Mouse (Mus musculus) monocyte, adult 2 months (primary cell): ENCODE measurements around the gene Psmd1.

Experiments used
- DNase-seq, 2 experiments: peaks; one replicate each; pipeline ENCODE4 v3.0.0; 2022; ENCODE audit warnings: low spot score in 2 of 2, low read depth in 1 of 2

Gene Psmd1

DNA sequence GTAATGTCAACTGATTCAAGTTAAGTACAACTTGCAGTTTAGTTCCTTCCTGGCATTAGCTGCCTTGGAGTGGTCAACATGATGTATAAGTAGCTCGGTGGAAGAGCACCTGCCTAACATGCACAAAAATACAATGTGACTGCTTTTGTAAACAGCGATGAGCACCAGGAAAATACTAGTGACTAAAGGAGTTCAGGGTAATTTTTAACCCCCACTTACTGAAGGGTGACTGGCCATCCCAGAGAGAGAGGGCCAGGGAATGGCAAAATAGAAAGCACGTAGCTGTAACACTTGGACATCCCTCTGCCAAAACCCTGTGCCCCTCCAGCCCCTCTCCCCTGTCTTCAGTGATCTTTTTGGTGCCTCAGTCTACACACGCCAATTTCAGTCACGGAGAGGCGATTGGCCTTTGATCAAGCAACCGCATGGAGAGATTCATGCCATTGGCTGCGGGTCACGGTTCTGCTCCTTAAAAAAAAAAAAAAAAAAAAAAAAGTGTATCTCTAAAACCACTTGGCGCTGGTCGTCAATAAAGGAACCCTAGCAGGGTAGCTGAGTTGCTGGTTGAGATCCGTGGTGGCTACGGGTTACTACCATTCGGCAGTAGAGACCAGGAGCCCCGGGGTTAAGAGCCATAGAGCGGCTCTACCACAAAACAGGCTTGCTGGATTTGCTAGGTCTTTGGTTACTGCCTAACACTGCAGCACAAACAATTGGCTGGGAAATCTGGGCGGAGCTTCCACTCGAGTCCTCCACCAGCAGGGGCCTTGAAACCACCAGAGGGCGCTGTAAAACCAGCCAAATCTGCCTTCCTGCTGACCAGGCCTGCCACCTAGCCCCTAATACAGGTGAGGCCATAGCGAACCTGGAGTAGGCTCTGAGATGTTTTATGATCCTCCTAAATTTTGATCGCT, 5.1 kb upstream of the Psmd1 start:
- peak; percentile 66 to 82 for DNase-seq

GRCm38 (mm10) chr1:86062523-86062922, 1.7 kb upstream of the Psmd1 start:
- no peak for DNase-seq

DNA sequence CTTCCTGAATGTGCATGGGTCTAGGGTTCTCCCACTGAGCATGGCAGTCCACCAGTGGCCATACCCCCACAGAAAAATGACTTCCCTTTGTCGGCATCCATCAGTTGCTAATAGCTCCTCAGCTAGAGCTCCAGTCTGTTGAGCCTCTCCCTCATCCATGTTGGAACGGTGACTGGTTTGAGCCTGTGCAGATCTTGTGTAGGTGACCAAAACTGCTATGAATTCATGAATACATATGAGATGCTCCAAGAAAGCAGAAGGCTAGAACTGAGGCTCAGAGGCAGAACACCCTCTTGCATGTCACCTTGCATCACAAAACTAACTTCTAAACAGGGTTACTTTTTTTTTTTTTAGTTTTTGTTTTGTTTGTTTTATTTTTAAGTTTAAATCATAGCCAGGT, 12.4 kb downstream of the Psmd1 start:
- no peak for DNase-seq

- no peak for DNase-seq
These were observed 30.2 kb downstream of the Psmd1 start for GRCm38 (mm10) chr1:86094413-86094812.

DNA sequence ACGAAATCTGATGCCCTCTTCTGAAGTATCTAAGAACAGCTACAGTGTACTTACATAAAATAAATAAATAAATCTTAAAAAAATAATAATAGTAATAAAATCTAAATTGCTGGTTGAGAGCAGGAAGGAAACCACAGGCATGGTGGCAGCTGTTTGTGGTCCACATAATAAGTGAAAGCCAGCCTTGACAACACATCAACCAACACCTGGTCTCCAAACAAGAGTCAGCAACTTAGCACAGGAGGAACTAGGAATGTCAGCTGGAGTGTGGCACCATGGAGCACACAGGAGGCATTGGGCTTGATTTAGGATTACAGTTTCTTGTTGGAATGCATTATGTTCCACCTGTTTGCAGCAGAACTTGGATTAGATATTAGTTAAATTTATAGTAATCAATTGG, 40.9 kb downstream of the Psmd1 start:
- no peak for DNase-seq

DNA sequence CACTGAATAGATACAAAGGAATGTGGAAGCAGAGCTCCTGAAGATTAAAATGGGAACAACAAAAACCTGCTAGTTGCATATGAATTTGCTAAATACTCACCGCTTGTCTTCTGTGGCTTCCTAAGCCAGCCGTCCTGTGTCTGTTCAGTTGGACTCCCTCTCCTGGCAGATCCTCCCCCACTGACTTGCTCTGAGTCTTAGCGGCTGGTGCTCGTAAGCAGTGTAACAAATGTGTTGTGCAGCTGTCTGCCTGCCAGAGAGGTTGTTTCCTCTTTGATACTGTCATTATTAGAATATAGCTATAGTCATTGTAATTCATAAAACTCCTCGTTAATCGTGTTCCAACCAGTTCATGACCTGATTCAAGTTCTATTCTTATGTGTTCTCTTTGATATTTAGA, 47.6 kb downstream of the Psmd1 start, which contains the start of gene Htr2b:
TSS of gene Htr2b (minus strand) at position 192 of the 400 bp plus-strand sequence.
- no peak for DNase-seq

DNA sequence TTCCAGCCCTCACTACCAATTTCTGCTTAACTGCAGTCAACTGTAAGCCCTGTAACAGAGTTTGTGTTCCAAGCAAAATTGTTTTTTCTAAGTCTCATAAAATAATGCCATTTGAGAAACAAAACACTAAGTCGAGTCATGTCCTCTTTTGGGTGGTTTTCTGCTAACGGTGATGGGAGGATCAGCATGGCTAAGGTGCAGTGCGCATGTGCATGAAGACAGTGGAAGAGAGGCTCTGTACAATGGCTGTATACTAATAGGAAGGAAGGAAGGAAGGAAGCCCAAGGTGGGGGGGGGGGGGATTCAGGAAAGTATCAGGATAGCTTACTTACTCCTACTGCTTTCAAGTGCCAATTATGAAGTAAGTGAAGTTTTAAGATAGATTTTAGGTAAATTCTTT, 50.0 kb downstream of the Psmd1 start:
- DNase-seq = no peak

DNA sequence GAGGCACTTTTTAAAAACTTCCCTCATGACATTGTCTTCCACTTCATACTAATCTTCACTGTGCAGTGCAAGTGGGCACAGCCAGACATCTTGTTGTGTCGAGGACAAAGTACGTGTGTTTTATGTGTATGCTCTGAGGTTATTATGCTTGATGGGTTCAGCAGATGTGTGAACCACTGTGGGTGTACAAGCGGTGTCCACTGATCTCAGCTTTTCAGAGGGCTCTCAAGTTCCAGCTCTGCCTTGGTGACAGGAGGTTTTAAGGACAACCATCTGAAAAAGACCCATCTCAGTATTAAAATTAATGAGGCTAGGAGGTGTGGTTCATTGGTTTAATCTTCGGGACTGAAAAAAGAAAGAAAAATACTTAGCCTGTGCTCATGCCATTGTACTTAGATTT, 55.4 kb downstream of the Psmd1 start:
- DNase-seq = no peak

GRCm38 (mm10) chr1:86126036-86126435, 61.8 kb downstream of the Psmd1 start:
- DNase-seq = no peak

DNA sequence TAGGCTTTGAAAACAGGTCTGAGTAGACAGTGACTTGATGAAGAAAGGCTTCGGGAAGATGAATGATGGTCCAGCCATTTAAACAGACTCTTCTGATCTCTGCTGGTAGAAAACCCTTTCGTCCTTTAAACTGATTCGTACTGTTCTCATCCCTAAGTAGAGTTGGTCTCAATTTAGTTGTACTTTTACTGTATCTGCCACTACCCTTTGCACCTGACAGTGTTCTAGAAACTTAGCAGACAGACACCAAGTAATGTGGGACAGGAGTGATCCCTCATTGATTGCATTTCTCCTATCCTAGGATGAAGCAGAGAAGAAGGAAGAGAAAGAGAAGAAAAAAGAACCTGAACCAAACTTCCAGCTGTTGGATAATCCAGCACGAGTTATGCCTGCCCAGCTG, 69.2 kb downstream of the Psmd1 start, which contains the start of gene Gm21972:
TSS of gene Gm21972 (plus strand) at position 301 of the 400 bp plus-strand sequence.
- DNase-seq = no peak

- no peak for DNase-seq
These were observed 71.1 kb downstream of the Psmd1 start for GRCm38 (mm10) chr1:86135315-86135714.

- DNase-seq = no peak
These were observed 76.9 kb downstream of the Psmd1 start for GRCm38 (mm10) chr1:86141081-86141480.

DNA sequence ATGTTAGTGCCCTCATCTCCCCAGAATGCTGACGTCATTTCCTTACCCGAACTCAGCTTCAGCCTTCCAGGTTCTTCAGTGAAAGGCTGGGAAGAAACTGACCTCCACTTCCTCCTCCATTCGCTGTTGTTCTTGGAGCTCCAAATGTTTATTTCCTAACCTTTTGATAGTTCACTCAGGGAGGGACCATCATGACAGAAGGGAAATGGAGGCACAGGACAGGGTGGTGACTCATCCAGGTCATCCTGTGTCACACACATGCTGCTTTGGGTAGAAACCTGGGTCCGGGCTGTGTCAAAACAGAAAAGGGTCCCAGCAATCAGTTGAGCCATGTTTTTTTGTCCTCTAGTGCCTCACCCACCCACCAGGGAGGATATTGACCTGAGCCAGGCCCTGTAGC, 79.0 kb downstream of the Psmd1 start:
- DNase-seq = no peak

- no peak for DNase-seq
These were observed 80.1 kb downstream of the Psmd1 start for GRCm38 (mm10) chr1:86144001-86144944.

DNA sequence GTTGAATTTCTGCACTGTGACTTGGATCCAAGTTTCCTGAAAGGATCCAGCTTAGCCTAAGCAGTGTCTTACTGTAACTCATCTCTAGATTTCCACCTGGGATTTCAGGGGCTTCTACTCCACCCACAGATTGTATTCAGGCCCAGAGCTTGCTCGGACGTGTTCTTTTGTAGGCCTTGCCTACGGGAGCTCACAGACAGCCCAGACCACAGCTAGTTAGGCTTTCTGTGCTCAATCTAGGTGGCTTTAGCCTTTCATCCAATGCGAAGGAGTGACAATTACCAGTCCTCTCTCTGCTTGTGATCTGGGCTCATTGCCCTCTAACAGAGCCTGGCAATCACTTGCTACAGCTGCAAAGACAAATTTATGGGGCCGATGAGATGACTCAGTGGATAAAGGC, 82.1 kb downstream of the Psmd1 start:
- DNase-seq = no peak

- DNase-seq = no peak
These were observed 83.4 kb downstream of the Psmd1 start for GRCm38 (mm10) chr1:86147557-86147956.

- DNase-seq = no peak
These were observed 84.0 kb downstream of the Psmd1 start for GRCm38 (mm10) chr1:86148161-86148560.

- no peak for DNase-seq
These were observed 86.7 kb downstream of the Psmd1 start for GRCm38 (mm10) chr1:86150929-86151328.

GRCm38 (mm10) chr1:86151376-86151775, 87.2 kb downstream of the Psmd1 start:
- no peak for DNase-seq

DNA sequence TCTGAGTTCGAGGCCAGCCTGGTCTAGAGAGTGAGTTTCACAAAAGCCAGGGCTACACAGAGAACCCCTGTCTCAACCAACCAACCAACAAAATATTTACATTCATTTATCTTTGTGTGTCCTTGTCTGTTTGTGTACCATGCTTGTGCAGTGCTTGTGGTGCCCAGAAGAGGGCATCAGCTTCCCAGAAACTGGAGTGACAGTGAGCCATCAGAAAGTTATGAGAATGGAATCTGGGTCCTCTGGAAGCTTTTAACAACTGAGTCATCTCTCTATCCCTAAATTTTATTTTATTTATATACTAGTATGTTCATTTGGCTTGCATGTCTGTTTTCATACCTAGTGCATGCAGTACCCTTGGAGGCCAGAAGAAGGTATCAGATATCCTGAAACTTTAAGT, 88.4 kb downstream of the Psmd1 start:
- DNase-seq = no peak

DNA sequence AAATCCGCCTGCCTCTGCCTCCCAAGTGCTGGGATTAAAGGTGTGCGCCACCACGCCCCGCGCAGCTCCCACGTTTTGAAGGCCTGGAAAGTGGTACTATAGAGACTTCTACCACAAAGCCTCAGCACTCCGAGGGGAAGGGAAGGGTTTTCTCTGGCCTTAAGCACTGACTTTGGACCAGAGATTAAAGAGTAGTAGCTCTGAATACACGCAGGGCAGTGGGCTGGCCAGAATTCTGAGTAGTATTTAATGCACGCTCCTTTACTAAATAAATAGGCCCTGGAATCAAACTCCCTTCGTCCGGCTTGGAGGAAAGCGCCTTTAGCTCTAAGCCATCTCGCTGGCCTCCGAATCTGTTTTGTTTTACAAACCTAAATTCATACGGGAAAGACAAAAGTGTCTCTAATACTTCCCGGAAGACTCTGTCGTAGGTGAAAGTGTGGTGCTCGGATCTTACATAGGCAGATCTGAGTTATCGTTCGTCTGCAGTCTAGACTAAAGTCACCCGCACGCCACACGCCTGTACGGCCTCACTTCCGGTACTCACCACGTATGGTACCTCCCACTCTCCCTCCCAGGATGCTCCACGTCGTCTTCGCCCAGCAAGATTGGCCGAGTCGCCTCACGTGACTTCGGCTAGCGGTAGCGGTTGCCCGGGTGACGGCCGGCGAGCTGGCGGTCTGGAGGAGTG, 90.1 kb downstream of the Psmd1 start, which contains the start of gene Armc9:
TSS of gene Armc9 (plus strand) at position 648 of the 691 bp plus-strand sequence.
- peak; percentile 81 to 87 for DNase-seq
